Mouse (Mus musculus) right cerebral cortex, postnatal 25 days (tissue): Measurements from ENCODE around the gene Rsbn1.

Experiments
- DNase-seq: peaks from one replicate; pipeline ENCODE4 v3.0.0; 2022

The Rsbn1 gene

DNA sequence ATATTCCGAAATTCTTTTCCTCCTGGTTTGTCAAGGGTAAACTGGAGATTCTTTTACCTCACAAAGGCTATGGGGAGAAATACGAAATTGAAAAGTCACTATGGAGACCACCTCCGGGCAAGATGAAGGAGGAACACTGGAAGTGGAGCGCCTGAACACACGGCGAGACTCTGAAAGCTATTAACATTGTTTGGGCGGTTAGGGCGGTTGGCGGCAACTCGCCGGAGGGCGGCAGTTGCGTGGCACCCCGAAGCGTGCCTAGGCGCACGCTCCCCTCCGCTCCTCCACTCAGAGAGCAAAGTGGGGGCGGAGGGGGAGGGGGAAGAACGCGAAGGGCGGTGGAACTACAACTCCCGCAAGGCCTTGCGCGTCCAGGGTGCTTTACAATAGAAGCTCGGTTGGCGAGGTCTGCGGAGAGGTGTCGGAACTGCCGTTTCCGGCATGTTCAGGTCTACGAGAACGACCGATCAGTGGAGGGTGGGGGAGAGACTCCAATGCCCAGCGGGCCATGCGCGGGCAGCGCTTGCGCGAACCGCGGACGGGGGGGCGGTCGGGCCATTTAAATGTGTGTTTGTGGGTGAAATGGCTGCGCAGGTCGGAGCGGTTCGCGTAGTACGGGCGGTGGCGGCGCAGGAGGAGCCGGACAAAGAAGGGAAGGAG lies at the start of gene Rsbn1:
Gene Rsbn1, plus strand, starts transcription at position 111 of the 660 bp plus-strand sequence.
- peak; percentile 97 for DNase-seq

DNA sequence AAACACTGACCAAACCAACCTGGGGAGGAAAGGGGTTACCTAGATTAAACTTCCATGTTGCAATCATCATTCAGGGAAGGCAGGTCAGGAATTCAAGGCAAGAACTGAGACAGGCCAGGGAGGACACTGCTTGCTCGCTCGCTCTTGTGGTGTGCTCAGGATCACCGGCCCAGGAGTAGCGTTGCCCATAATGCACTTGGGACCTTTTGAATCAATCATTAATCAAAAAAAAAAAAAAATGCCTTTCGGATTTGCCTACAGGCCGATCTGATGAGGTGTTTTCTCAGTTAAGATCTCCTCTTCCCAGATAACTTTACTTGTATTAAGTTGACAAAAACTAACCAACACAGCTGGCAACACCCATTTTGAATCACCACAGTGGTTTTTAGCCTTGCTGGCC lies 49.7 kb upstream of the Rsbn1 start:
- DNase-seq = no peak

DNA sequence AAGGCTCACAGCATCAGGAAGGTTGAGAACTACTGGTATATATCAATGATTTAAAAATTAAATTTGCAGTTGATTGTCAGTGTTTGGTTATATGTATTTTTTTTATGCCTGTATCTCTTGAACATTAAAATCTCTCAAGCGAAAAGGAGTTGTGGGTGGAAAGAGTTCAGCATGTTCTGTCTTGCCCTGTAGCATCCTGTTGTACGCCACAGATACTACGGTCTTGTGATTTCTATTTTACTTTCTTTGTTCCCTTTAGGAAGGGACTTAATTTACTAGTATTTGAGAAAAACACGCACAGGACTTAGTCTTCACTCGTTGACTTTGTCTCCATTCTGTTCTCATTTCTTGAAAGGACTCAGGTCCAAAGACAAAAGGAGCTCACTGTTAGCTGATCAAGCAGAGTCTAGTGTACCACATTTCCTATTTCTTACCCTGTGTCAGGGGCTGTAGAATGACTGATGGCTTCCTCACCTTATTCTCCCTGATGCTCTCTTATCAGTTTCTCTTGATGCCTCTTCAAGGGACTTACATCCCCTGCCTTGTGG lies 46.4 kb upstream of the Rsbn1 start:
- no peak for DNase-seq

DNA sequence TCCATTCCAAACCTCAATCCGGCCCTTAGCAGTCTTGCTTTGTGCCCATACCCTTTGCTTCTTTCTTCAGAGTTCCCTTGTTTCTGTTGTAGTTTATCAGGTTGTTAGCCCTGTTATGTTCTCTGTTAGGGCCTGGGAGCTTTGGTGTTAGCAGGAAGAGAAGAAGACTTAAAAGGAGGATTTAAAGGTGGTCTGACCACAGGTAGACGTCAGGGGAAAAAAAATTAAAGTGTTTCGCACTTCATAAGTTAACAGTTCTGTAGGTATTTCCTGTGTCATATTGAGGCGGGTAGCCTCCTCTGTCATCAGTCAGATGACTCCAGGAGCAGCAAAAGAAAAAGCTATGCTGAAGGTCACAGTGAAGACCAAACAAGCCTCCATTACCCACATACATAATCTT lies 45.9 kb upstream of the Rsbn1 start:
- DNase-seq = no peak

DNA sequence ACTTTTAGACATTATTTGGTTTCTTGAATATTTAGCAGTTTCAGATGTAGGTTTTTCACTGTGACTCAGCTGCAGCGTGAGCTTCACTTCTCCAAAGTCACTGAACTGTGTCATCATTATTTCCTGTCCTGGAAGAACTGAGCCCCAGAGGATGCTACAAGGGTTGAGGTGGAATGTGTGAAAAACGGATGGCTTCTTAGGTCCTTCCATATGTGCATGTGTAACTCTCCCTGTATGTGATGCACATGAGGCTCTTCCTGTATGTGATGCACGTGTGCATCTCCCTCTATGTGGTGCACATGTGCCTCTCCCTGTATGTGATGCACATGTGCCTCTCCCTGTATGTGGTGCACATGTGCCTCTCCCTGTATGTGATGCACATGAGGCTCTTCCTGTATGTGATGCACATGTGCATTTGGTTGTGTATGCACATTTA lies 41.2 kb upstream of the Rsbn1 start:
- DNase-seq = no peak

DNA sequence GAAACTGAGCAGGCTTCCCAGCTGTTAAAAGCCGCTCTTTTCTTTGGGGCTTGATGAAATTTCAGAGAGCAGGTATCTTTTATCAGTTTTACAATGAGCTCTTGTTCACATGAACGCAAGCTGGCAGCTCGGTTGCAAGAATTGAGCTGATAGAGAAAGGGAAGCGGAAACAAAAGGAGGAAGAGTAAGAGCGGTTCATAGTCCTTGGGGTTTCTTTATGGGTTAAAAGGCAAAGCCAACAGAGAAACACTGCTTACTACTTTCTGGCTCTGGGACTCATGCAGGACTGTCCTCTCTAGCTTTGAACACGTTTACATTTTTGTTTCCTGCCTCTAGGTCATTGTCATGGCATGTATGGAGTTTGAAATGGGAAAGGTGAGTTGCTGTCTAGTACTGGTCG lies 39.6 kb upstream of the Rsbn1 start:
- DNase-seq = no peak

DNA sequence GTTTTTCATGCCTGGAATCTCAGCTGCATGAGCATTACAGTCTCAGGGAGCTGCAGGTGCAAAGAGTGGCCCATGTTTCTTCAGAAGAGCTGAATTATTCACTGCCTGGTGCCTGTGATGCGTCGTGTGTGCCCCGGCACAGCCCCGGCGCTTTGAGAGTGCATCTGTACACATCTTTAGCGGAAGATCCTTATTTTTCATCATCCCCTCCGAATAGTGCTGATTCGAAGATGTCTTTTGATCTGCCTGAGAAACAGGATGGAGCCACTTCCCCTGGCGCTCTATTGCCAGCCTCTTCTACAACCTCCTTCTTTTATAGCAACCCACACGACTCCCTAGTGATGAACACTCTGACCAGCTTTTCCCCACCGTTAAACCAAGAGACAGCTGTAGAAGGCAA lies 28.0 kb upstream of the Rsbn1 start:
- DNase-seq = no peak

DNA sequence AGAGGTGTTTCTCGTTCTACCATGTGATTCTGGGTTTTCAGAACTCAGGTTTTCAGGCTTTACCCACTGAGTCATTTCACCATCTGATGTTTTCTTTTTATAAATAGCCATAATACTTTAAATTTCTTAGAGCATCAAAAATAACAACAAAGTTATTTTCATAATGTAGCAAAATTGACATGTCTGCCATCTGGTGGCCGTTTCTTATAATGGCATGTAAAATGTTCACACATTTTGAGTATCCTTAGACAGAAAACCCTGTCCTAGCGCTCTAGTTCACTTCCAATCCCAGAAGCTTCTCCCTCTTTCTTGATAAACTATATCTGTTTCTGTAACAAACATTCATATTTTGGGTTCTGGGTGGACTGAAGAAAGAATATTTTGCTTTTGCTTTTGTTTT lies 26.3 kb upstream of the Rsbn1 start:
- no peak for DNase-seq

DNA sequence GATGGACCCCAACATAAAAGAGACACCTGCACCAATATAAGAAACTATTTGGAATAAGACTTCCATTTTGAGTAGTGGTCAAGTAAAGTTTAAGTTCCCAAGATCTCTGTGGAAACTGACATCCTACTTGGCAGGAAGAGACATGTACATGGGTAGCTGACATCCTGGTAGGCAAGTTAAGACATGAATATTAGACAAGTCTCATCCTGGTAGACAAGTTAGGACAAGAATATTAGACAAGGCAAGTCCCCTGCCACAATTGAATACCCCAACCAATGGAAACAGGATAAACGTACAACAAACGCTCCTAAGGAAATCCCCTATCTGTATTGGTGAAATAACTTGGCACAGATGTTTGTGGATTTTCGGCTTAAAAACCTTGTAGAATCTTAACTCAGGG lies 20.5 kb upstream of the Rsbn1 start:
- no peak for DNase-seq

DNA sequence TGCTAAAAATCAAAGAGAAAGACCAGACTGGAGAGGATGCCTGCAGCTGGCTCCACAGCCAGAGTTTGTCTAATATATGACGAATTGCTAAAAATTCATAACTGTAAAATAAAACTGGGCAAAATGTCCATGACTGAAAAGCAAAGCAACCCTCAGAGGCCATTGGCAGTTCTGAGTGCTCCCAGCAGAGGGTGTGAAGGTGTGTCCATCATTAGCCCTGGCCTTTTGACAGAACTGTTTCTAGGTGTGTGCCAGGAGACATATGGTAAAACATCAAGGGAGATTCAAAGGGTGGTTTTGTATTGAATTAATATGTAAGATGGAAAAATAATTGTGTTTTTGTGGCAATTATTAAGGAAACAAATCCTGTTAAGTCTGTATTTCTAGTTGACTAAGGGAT lies 9.2 kb upstream of the Rsbn1 start:
- no peak for DNase-seq

DNA sequence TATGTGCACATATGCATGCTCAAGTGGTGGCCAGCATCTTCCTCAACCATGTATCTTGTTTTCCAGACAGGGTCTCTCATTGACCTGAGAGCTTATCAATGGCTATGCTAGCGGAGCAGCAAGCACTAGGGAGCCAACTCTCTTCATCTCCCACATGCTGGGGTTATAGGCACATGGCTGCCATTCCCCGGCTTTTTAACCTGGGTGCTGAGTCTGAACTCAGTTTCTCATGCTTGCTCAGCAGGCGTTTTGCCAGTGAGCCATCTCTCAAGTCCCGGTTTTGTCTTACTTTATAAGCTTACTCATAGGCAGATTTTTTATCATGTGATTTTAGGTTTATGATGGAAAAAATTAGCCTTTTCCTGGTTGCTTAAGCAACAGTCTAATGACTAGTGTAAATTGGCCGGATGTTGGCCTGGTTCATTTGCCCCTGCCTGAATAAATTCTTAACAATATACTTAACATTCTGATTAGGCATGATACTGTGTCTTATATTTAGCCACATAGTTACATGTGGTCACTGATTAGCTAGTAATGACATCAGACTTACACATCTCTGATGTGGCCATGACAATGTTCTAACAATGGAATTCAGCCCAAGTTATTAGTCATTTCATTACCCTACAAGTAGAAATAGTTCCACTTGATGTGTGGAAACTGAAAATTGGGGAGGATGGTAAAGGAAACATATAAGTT lies 6.4 kb upstream of the Rsbn1 start:
- no peak for DNase-seq

DNA sequence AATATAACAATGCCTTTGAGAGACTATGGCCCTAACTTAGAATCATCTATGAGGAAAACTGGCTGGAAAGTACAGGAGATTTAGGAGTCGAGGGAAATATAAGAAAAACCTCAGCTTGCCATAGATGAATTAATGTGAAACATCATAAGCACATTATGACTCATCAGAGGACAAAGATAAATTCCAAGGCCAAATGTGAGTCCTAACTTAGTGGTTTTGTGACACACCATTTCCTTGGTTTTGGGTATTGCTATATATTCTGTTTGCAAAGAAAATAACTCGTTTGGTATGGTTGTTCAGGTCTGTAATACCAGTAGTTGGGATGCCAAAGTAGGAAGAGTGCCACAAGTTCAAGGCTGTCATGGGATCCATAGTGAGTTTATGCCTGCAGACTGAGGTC lies 5.1 kb upstream of the Rsbn1 start:
- no peak for DNase-seq

DNA sequence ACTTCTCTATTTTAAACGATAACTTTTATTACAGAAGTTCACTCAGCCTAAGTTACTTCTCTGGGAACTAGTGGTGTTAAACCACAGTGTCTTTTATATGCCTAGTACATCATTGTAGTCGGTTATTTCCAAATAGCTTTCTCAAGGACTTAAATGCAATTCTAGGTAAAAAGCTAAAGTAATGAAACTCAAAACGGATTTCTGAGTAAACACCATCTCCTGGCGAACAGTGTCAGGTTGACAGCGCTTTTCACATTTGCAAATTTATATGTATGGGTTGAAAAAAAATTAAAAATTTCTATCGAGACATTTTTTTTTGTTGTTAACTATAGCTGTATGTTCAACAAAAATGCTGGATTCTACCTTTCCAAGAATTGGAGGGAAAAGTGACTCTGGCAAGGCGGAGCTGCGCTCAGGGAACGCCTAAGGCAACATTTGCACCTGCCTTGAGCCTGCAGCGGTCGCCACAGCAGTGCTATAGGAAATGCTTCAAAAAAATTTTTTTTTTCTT lies 414 bp upstream of the Rsbn1 start:
- no peak for DNase-seq

DNA sequence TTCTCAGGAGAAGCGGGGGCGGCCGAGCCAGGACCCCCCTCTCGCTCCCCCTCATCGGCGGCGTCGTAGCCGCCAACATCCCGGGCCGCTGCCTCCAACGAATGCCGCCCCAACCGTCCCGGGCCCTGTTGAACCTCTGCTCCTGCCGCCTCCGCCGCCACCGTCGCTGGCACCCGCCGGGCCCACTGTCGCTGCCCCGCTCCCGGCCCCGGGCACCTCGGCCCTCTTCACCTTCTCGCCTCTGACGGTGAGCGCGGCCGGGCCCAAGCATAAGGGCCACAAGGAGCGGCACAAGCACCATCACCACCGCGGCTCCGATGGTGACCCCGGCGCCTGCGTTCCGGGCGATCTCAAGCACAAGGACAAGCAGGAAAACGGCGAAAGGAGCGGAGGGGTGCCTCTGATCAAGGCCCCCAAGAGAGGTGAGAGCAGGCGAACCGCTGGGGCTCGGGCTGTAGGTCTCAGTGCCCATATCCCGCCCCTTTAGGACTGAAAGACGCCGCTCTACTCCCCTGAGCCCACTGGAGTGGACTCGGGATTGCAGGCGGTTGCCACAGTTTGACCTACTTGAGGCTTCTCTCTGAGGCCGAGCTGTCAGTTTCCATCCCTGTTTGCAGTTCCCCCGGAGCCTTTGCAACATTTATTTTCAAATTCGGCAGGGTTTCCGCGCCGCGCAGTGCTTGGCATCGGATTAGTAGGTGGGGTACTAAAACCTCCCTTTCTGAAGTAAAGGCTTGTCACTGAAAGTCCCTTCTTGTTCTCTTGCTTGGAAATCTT lies 1.0 kb downstream of the Rsbn1 start:
- DNase-seq = no peak

DNA sequence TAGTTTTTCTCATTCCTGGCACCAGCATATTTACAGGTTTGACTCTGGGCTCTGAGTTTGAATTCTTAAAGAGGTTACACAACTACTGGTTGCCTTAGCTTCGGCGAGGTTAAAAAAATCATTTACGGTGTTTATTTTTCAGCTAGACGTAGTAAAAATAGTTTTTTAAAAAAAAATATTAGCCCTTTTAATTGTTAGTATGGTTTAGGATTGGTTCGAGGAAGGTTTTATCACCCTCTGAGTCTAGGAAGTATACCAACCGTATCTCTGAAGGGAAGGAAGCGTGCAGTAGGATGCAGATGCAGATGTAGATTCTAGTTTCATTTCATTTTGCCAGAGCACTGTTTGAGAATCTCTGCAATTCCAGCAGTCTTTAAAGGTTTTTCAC lies 1.6 kb downstream of the Rsbn1 start:
- DNase-seq = no peak

DNA sequence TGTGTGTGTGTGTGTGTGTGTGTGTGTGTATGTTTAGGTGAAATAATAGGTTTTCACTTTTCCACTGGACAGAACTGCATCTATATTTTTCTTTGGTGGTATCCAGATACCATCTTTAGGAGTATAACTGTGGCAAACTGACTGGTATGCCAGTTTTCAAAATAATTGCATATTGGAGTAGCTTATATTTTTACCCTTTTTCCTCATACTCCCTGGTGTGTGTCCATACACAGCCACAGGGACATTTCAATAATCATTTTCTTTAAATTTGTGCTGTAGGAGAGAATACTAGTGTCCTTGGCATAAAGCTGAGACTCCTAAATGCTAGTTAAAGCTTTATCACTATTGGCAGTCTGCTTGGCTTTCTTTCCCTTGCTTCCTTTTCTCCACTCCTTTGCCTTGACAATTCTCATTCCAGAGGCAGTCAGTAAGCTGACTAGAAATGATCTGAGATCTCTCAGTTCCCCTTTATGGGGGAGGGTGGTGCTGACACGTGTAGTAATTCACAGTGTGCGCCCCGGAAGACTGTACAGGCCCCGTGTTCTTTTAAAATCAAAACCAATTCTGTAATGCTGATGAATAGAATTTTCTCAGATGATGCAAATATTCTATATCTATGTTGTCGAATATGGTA lies 2.4 kb downstream of the Rsbn1 start:
- no peak for DNase-seq

DNA sequence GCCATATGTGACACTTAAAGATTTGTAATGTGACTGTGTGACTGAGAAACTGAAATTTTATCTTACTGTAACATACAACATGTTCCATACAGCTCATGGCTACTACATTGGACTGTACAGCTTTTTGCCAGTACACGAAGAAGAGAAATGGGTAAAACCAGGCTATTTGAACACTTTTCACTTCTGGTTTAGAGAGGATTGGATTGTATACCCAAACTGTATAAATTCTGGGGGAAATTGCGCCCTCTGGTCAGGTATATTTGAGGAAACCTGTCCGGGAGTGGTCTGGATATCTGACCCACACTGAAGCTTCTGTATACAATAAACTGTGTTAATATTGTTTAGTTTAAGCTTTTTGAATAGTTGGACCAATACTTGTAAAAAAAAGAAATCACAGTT lies 2.9 kb downstream of the Rsbn1 start:
- no peak for DNase-seq

DNA sequence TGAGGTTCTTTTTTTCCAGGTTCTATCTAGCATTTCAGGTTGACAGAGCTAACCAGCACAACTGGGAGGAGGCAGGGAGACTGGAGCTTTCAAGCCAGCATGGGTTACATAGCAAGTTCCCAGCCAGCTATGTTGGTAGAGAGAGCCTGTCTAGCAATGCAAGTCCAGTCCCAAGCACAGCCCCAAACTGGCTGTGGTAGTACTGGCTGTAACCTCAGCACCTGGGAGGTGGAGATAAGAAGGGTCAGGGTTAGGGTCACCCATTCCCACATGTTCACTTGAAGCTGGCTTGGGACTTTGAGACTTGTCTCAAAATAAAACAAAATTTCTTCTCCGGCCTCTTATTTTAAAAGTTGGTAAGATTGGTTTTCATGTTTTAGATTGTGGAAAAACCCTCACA lies 6.2 kb downstream of the Rsbn1 start:
- no peak for DNase-seq

DNA sequence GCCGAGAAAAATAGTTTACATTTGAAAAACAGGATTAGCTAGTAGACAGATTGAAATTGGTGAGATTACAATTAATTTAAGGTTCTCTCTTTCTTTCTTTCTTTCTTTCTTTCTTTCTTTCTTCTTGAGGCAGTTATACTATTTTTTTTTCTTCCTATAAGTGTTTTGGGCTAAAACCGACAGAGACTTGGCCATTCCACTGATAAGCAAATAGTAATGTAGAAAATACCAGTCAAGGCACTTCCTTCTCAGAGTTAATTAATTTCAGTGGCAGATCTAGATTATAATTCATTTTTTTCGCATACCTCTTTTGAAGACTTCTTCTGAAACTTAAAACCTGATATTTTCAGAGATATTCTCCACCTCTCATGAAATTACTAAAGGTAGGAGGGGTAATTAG lies 11.4 kb downstream of the Rsbn1 start:
- DNase-seq = no peak

DNA sequence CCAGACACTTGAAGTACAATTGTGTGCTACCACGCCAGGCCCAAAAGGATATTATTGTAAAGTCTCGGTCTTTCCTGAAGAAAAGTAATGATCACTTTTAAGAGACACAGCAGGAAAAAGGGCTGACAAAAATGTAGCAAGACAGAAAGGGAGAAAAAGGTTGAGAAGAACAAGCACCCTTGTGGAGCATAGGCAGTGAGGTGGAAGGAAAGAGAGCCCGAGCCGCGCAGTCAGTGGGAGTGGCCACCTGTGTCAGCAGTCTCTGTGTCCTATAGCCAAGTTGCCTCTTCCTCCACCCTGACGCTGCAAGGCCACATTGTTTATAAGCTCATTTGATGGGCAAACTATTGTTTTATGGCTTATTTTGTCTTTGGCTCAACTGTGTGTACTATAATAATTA lies 13.6 kb downstream of the Rsbn1 start:
- no peak for DNase-seq

DNA sequence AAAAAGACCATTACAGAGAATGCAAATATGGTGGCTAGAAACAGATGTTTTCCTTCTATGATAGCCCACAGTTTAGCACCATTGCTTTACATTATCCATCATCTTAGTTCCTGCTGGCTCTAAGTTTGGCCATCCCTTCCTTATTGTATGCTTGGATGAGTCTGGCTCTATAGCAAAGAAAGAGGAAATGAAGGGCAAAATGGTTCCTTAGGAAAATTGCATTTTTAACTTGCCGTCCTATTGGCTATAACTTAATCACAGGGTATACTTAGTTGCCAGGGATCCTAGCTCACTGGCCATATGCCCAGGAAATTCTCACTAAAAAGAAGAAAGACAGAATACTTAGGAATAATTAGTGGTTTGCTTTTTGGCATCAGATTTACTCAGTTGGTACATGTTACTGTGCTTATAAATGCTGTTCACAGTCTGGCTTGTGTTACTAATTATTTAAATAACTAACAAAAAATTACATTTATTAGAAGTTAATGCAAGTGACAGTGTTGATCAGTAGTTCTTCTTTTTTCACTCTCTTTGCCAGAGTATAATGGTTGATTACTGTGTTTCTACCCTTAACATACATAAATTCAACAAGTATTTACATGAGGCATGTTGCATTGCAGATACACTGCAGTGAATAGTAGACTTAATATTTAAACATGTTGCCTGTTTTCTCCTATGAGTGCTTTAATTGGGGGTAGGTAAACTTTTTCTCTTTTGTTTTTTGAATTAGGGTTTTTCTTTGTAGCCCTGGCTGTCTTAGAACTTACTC lies 31.1 kb downstream of the Rsbn1 start:
- DNase-seq = no peak

DNA sequence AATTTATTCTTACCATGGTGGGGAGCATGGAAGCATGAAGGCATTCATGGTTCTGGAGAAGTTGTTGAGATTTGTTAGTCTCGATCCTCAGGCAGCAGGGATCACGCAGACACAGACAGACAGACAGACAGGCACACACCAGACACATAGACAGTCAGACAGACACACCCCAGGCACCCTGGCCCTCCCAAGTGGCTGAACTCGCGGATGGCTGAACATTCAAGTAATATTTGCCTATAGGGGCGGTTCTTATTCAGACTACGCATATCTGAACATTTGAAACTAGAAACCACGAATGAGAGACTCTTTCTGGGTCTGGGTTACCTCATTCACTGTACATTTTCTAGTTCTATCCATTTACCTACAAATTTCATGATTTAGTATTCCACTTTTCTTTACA lies 34.7 kb downstream of the Rsbn1 start:
- DNase-seq = no peak
